Mouse (Mus musculus) cerebellum, adult 11 months (tissue): Measurements from ENCODE around the gene Fam196b.

Source experiments
- DNase-seq: peaks from one replicate; pipeline ENCODE4 v3.0.0; 2022

The Fam196b gene

DNA sequence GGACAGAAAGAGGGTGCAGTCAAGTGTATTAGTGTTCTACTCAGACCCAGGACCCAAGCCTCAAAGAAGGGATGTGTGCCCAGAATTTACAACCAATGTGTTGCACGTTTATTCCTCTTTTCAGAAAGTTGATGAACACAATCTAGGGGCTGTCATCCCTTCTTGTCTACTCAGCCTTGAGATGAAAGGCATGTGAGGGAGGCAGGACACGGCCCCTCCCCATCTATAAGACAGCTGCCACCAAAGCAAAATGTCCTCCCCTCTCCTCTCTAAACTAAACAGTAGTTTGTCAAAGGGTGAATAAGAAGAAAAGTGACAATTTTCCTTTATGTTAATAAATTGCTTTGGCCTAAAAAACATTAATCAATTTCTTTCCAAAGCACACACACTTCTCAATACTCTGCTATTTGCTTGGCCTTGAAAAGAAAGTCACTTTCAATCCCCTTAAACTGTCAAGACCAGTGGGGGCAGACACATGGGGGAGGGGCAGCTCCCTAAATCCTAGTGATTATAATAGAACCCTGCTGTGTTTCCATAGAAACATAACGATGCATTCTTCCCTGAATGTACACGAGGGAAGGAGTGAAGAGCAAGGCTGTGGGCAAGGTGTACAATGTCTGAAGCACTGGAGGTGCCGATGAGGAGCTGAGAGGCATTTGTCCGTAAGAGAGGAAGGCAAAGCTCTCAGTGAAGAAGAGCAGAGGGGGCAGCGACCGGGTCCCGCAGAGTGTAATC is 101.4 kb downstream of the Fam196b start:
- no peak for DNase-seq

DNA sequence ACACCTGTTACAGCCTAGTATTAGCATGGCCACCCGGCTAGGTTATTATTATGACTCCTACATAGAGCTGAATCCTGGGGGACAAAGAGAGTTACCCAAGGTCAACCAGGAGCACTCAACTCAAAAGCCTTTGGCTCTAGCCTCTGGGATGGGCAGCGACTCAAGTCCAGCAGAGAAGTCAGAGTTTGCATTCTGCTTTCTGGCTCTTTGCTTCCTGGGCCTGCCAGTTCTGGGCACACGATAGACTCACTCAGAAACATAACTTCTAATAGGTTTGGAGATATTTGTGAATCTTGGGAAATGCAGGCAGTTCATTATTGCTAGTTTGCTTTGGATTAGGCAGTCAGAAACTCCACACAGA is 102.0 kb downstream of the Fam196b start:
- DNase-seq: no peak

DNA sequence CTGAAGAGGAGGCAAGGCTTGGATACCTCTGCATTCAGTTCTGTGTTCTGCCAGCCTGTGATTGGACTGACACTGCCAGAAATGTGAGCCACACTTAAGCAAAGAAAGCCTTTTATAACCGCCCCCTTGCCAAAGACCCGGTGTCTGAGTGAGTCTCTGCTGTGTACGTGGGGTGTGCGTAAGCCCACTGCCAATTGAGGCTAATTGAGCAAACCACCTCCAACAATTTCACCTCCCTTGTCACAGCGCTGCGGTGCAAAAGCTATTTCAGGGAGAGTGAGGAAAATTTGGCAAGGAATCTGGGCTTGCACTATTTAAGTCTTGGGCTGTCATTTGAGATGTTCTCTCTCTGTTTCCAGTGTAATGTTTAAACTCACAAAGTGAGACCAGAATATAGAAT is 106.4 kb downstream of the Fam196b start:
- no peak for DNase-seq

DNA sequence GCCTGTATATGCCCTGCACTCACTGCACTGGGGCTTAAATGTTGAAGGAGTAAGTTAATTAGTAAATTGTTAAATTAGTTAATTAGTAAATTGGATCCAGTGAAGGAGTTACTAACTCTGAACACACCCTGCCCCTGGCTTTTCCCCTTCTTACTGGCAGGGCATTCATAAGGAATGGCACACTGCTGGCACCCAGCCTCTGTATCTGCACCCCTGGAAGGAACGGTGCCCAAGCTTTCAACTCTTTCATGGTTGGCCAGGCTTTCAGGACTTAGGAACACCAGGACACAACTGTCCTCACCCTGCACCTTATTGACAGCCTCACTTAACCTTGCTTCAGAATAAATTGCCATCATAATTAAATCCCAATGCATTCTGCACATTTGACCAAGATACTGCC is 109.9 kb downstream of the Fam196b start:
- DNase-seq: no peak

DNA sequence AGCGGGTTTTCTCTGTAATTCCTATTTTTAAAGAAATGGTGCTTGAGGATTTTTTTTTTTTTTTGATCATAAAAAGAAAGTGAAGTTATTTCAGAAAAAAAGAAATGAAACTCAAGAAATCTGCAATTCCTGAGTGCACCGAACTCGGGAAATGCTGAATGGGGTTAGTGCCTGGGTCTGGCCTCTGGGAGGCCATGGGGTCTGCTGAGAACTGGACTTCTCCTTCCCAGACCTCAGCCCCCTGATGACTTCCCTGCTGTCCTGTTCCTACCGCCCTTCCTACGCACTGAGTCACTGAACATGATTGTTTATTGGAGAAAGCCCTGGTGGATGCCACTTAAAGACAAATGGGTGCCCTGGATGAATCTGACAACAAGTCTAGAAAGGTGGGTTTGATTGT is 112.6 kb downstream of the Fam196b start:
- DNase-seq: no peak

DNA sequence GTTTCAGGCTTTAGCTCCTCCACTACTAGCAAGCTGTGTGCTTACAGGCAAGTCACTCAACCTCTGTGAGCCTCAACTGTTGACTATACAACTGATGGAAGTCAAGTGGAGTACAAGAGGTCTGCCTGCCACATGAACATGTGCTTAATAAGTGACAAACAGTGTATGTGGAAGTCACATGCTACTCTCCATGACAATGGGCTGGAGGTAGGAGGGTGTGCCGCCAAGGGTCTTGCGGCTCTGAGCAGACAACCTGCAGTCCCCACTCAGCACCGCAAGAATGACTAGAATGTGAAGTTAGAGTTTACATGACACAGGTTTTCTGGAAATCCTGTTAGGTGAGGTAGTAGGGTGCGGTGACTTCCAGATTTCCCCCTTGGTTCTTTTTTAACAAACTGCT is 116.3 kb downstream of the Fam196b start:
- DNase-seq: no peak

DNA sequence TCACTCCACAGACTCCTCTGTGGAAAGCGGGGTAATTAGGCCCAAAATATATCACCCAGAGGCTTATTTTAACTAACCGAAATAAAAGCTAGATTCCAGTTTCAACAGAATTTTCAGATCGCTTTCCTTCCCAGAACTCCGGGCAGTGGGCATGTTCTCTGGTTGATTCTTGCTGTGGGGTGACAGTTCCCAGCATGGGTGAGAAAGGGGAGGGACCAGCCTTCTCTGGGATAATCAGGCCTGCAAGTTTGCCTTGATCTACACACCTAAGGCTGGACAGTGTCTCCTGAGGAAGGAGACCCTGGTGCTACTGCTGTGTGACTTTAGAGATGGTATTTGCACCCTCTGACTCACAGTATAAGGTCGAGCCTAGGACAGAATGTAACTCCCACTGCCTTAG is 116.7 kb downstream of the Fam196b start:
- DNase-seq: no peak

DNA sequence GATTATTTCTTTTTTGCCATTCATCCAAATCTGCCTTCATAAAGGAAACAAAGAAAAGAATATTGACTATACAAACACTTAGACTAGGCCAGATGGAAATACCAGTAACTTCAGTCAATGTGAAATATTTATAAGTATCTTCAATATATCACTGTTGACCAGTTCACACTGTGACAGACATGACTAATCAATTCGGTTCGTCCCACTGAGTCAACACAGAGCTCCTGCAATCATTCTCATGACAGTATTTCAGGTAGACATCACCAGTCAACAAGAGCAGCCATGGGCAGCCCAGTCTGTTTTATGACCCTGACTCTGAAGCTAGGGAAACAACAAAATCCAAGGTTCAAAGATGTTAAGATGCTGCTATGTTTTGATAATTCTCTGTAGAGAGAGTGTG is 117.4 kb downstream of the Fam196b start:
- DNase-seq: no peak

DNA sequence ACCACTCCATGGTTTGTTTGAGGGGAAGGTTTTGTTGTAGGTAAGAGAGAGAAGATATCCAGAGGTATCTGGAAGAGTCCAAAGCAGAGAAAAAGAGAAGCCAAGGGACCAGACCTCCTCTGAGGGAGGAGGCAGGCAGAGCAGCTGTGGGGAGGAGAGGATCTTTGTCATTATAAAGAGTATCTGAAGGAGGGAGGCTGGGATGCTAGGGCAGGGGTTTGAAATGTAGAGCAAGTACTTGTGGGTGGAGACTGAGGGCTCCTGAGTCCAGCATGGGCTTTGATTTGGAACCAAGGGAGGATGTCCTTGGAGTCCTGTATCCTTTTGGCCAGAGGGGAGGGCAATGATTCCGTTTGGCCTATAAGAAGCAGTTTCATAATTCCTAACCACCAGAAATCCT is 122.8 kb downstream of the Fam196b start:
- no peak for DNase-seq

DNA sequence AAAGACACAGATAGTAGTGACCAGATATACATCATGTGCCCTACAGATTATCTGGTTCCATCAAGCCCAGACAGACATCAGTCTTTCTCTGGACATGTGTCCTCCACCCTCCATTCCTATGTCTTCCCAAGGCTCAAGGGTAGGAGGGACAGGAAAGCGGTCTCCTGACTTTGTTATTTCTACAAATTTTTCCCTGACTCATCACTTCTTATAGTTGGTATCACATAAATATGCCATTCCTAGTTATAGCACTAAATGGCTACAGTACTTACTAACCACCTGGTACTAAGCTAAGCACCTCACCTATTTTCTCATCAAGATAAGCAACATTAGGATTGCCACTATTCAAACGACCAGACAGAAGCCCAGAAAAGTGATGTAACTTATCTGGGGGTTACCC is 123.8 kb downstream of the Fam196b start:
- no peak for DNase-seq

DNA sequence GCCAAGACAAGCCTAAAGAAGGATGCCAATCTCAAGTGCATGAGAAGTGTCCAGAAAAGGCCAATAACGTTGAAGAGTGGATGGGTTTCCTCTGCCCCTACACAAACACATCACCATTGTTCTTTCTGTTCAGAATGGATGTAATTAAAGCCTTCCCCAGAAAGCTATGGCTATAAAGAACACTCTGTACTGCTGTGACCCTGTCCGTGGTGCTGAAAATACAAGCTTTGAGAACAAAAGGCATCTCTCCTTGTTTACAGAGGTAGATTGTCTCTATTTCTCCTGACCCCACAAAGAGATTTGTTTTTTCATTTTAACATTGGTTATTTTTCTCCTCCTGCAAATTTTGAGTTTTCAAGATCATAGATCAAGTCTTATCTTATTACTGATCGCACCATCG is 133.3 kb downstream of the Fam196b start:
- no peak for DNase-seq

DNA sequence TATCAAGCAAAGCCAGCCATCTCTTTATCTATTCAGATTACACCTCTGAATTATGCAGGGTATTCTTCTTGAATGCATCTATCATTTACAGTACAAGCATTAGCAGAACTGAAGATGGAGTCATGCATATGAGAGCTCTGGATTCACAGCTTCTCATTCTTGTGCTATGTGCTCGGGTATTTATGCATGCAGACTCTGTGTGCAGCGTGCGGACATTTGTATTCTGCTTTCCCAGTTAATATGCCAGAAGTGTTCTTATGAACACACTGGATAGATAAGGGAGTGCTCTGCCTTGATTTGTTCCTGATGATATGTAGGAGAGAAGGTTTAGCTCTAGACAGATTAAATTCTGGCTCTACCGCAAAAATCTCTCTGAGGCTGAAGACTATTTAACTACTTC is 135.3 kb downstream of the Fam196b start:
- no peak for DNase-seq

DNA sequence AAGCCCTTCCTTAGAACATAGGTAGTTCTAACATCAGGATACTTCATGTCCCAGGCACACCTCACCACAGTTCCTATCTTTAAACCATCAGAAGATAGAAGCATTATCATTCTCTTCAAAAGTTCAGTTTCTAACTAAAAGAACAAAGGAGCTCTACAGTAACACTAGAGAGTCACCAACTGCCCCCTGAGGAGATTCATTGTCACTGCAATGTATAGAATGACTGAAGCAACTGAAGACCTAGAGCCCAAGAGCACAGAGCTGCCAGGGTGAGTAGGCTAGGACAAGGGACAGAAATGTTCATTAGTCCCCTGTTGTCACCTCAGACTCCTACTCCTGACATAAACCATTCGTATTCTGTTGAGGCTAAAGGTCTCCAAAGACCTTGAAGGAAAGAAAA is 152.4 kb downstream of the Fam196b start:
- no peak for DNase-seq

DNA sequence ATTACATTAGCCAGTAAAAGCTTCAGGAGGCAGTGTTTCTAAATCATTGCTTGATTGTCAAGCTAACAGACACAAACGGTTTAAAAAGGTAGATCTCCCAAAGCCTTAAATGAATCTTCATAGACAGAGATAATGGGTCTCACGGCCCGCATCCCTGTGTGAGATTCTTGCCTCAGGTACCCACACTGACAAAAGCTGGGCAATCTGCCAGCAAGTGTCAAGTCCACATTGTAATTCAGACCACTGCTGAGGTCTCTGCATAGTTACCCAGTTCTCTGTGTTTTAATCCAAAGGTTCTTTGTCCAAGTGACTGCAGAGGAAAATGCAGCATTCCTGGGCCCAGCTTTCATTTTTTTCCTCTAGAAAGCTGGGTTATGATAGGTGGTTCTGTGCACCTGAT is 153.9 kb downstream of the Fam196b start:
- no peak for DNase-seq

DNA sequence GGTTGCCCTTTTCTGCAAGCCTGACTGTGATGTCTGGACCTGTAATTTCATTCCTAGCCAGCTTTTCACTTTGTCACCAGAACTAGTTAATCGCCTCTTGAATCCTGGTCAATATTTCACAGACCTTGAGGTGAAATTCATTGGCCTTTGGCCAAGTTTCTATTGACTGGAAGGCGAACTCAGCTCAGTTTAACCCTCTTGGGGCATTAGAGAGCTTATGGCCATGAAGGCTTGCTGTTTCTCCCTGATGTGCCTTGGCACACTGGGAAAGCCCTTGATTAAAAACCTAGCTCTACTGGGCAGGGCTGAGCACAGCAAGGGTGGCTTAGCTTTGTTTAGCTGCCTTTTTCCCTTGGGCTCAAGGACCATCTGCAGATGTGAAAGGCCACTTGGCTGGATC is 155.2 kb downstream of the Fam196b start:
- DNase-seq: no peak
